Mouse (Mus musculus) kidney, embryonic 14.5 days (tissue): ENCODE measurements around the gene Lexm. TPM values are rescaled to one million over a fixed set of nuclear protein-coding genes. Genes with fewer than 3 reads are reported as not detected.

ENCODE experiments used
- ATAC-seq: fragments of 200-750 bp; cut with Nextera tagmentation; 2 replicates; pipeline ENCODE4 v1.8.0; 2017; ENCODE audit warnings: moderate number of reproducible peaks, mild to moderate bottlenecking, moderate TSS enrichment, moderate library complexity; ENCODE audit not compliant: low FRiP score, low TSS enrichment
- H3K27ac ChIP-seq: fragments of 300-500 bp; sonication (generic); 2 replicates; pipeline ENCODE4 v1.5.1; 2014; ENCODE audit warnings: low read depth, mild to moderate bottlenecking, low read length, moderate library complexity, mixed read lengths
- H3K27me3 ChIP-seq: fragments of 300-500 bp; sonication (generic); 2 replicates; pipeline ENCODE4 v1.6.1; 2014; ENCODE audit warnings: mild to moderate bottlenecking, low read length; ENCODE audit not compliant: control insufficient read depth, insufficient read depth
- H3K36me3 ChIP-seq: fragments of 300-500 bp; sonication (generic); 2 replicates; pipeline ENCODE4 v1.6.1; 2014; ENCODE audit warnings: low read length, mixed read lengths; ENCODE audit not compliant: control insufficient read depth, insufficient read depth
- H3K4me1 ChIP-seq: fragments of 300-500 bp; sonication (generic); 2 replicates; pipeline ENCODE4 v1.6.1; 2014; ENCODE audit warnings: low read length, mixed read lengths; ENCODE audit not compliant: control insufficient read depth, insufficient read depth
- H3K4me2 ChIP-seq: fragments of 300-500 bp; sonication (generic); replicated peaks from 2 replicates; pipeline ENCODE4 v1.6.1; 2014; ENCODE audit warnings: low read depth, mild to moderate bottlenecking, low read length
- H3K4me3 ChIP-seq: fragments of 300-500 bp; sonication (generic); 2 replicates; pipeline ENCODE4 v1.5.1; 2014; ENCODE audit warnings: mild to moderate bottlenecking, low read length
- H3K9ac ChIP-seq: fragments of 300-500 bp; sonication (generic); 2 replicates; pipeline ENCODE4 v1.6.1; 2014; ENCODE audit warnings: low read depth, mild to moderate bottlenecking, low read length, moderate library complexity
- H3K9me3 ChIP-seq: fragments of 300-500 bp; sonication (generic); 2 replicates; pipeline ENCODE4 v1.6.1; 2016; ENCODE audit warnings: low read length; ENCODE audit not compliant: control insufficient read depth
- WGBS: fragments of 180-500 bp; shearing (Covaris S2); extraction: QIAGEN DNeasy Blood & Tissue Kit; methylation state at CpG from one replicate; pipeline ENCODE4 v1.1.7; 2014; 5-methylcytosine and 5-hydroxymethylcytosine counted together
- polyA plus RNA-seq: library from polyadenylated mRNA; unstranded; fragments of >200 nt; fragmentation: Nextera tagmentation; extraction: Ambion mirVana; gene quantifications from 2 replicates; pipeline ENCODE4 v1.2.1, GENCODE M21; 2014

Lexm gene
- polyA plus RNA-seq, 1 experiment from 2014 or later = not detected

DNA sequence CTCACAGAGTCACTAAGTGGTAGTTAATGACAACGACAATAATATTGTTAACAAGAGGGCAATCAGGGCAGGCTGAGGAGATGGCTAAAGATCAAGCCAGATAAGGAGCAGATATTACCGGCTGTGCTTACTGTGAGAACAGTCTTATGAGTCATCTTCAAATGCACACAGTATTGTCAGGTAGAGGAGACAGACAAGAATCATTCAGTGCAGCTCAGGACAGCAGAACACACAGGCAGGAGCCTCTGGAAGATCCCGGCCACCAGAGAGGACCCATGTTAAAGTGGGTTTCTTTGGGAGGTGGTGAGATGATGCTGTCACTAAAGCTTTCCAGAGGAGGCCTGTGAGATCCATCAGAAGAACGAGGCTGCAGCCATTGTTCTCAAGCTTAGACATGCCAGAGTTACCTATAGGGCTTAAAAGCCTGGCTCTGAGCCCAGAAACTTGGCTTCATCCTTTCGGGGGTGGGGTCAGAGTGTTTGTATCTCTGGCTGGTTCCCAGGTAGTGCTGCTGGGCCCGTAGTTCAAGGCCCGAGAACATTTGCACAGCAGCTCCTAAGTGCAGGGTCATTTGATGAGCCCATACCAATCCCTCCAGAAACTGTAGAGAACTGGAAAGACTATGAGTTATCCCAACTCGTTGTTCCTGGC, 66.4 kb downstream of the Lexm start:
- 71% methylated on average over 8 of the region's 8 CpGs for WGBS
- no peaks in the 10 kb centered on the region for H3K27me3 ChIP-seq
- H3K4me3 ChIP-seq = no peak overlapping the region
- ATAC-seq = no peak
- H3K4me2 ChIP-seq = no peak overlapping the region
- no peak overlapping the region for H3K27ac ChIP-seq
- no peak overlapping the region for H3K9ac ChIP-seq
- no peaks in the 10 kb centered on the region for H3K9me3 ChIP-seq
- H3K36me3 ChIP-seq = no peaks in the 10 kb centered on the region
- 0 out of 2 replicates have a peak, but pooled peaks cover 5% of the 10 kb centered on the region for H3K4me1 ChIP-seq

GRCm38 (mm10) chr4:106548113-106548512, 68.9 kb downstream of the Lexm start:
- H3K4me1 ChIP-seq = peaks cover 10% of the 10 kb centered on the region; the same call in 1 of the 2 replicates
- H3K4me2 ChIP-seq = no peak overlapping the region
- H3K36me3 ChIP-seq = no peaks in the 10 kb centered on the region
- no peak overlapping the region for H3K27ac ChIP-seq
- 67% methylated on average over 3 of the region's 3 CpGs for WGBS
- no peak overlapping the region for H3K9ac ChIP-seq
- no peak overlapping the region for H3K4me3 ChIP-seq
- H3K9me3 ChIP-seq = no peaks in the 10 kb centered on the region
- H3K27me3 ChIP-seq = no peaks in the 10 kb centered on the region
- ATAC-seq = no peak

- WGBS = 68% methylated on average over 1 of the region's 1 CpGs
- peaks cover 10% of the 10 kb centered on the region; the same call in 1 of the 2 replicates for H3K4me1 ChIP-seq
- no peak overlapping the region for H3K4me3 ChIP-seq
- H3K4me2 ChIP-seq = no peak overlapping the region
- no peaks in the 10 kb centered on the region for H3K27me3 ChIP-seq
- H3K9me3 ChIP-seq = no peaks in the 10 kb centered on the region
- no peak for ATAC-seq
- no peaks in the 10 kb centered on the region for H3K36me3 ChIP-seq
- H3K9ac ChIP-seq = no peak overlapping the region
- H3K27ac ChIP-seq = no peak overlapping the region
Observed at GRCm38 (mm10) chr4:106546896-106547295, 70.1 kb downstream of the Lexm start.

DNA sequence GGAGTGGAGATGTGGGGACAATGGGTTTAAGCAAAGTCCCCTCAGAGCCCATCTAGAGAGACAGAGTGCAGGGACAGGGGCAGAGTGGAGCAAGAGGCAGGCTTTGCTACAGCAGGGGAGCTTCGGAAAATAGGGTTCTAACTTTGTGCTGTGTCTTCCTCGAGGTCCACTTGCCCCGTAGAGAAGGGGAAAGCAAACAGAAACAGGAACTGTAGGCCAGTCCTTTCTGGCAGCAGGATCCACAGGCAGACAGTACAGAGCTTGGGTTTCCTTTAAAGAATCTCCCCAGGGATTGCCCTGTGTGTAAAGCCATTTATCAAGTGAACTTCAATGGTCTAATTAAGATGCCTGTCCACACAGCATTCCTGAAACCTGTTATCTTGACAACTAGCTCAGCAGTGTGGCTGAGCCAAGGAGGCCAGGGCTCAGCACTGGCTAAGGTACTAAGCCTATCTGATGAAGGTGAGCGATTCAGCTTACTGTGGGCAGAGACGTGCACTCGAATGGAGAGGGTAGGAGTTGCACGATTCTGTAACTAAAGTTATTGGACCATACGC, 71.1 kb downstream of the Lexm start:
- no peaks in the 10 kb centered on the region for H3K9me3 ChIP-seq
- 52% methylated on average over 8 of the region's 8 CpGs for WGBS
- no peaks in the 10 kb centered on the region for H3K36me3 ChIP-seq
- no peak overlapping the region for H3K9ac ChIP-seq
- H3K4me3 ChIP-seq = no peak overlapping the region
- H3K27ac ChIP-seq = no peak overlapping the region
- no peaks in the 10 kb centered on the region for H3K27me3 ChIP-seq
- peaks cover 12% of the 10 kb centered on the region; the same call in 1 of the 2 replicates for H3K4me1 ChIP-seq
- no peak overlapping the region for H3K4me2 ChIP-seq
- ATAC-seq = no peak

GRCm38 (mm10) chr4:106542211-106542610, 74.8 kb downstream of the Lexm start:
- Histone ChIP-seq H3K27me3 (no peaks in the 10 kb centered on the region), H3K4me1 (peaks cover 12% of the 10 kb centered on the region; the same call in 1 of the 2 replicates), H3K4me3 (no peak overlapping the region), H3K9ac (no peak overlapping the region), H3K27ac (no peak overlapping the region), H3K9me3 (no peaks in the 10 kb centered on the region; the same call in 1 of the 2 replicates), H3K4me2 (no peak overlapping the region), H3K36me3 (no peaks in the 10 kb centered on the region)
- ATAC-seq = no peak
- WGBS = 74% methylated on average over 2 of the region's 2 CpGs

- Histone ChIP-seq H3K27me3 (no peaks in the 10 kb centered on the region), H3K9ac (no peak overlapping the region), H3K27ac (no peak overlapping the region), H3K4me2 (no peak overlapping the region), H3K9me3 (no peaks in the 10 kb centered on the region; the same call in 1 of the 2 replicates), H3K4me3 (no peak overlapping the region), H3K4me1 (peaks cover 12% of the 10 kb centered on the region; the same call in 1 of the 2 replicates), H3K36me3 (no peaks in the 10 kb centered on the region)
- 31% methylated on average over 3 of the region's 3 CpGs for WGBS
- ATAC-seq = no peak
Observed at GRCm38 (mm10) chr4:106541491-106541890, 75.5 kb downstream of the Lexm start.

Other genes starting within 250 kb of the Lexm start
- gene Pcsk9, start 152.9 kb downstream of the Lexm start, polyA plus RNA-seq = 5.4 and 9.0 TPM in 2 replicates
- 2.1 and 4.8 TPM in 2 replicates for gene Bsnd, start 125.0 kb downstream of the Lexm start, polyA plus RNA-seq
- 21.4 and 29.5 TPM in 2 replicates for gene Dhcr24, start 56.2 kb downstream of the Lexm start, polyA plus RNA-seq
- gene Ttc22, start 5.2 kb upstream of the Lexm start, polyA plus RNA-seq = 4.6 and 5.7 TPM in 2 replicates
- gene Pars2, start 33.8 kb upstream of the Lexm start, polyA plus RNA-seq = 10.9 and 14.0 TPM in 2 replicates
- 60.9 and 90.5 TPM in 2 replicates for gene Ttc4, start 61.7 kb upstream of the Lexm start, polyA plus RNA-seq
- gene Mroh7, start 113.7 kb upstream of the Lexm start, polyA plus RNA-seq = 0.29 and 0.47 TPM in 2 replicates
- gene Fam151a, start 116.6 kb upstream of the Lexm start, polyA plus RNA-seq = 3.6 and 4.5 TPM in 2 replicates
- gene Acot11, start 187.8 kb upstream of the Lexm start, polyA plus RNA-seq = 1.4 and 2.2 TPM in 2 replicates